Mouse (Mus musculus) ES-Bruce4 (cell line): ENCODE results near the gene Gnat1. TPM values are rescaled to one million over a fixed set of nuclear protein-coding genes. Genes with fewer than 3 reads are reported as not detected.

Experiments used
- H3K27ac ChIP-seq: 2 replicates; pipeline ENCODE4 v1.5.1; 2012; ENCODE audit warnings: low read length, inconsistent platforms; ENCODE audit not compliant: insufficient read depth
- H3K27me3 ChIP-seq: 2 replicates; pipeline ENCODE4 v1.6.1; 2012; ENCODE audit warnings: mild to moderate bottlenecking, low read length, inconsistent platforms; ENCODE audit not compliant: control insufficient read depth, poor library complexity, insufficient read depth, severe bottlenecking
- H3K36me3 ChIP-seq: 2 replicates; pipeline ENCODE4 v1.6.1; 2012; ENCODE audit warnings: inconsistent platforms, mild to moderate bottlenecking, low read length, moderate library complexity; ENCODE audit not compliant: control insufficient read depth, poor library complexity, insufficient read depth, severe bottlenecking
- H3K4me1 ChIP-seq: one replicate; pipeline ENCODE4 v1.8.1; 2011; ENCODE audit warnings: low read length; ENCODE audit not compliant: control insufficient read depth, insufficient read depth
- H3K4me3 ChIP-seq: 2 replicates; pipeline ENCODE4 v1.5.1; 2011; ENCODE audit warnings: low read depth, mild to moderate bottlenecking, low read length
- H3K9ac ChIP-seq: 2 replicates; pipeline ENCODE4 v1.6.1; 2012; ENCODE audit warnings: low read depth, mild to moderate bottlenecking, inconsistent platforms; ENCODE audit not compliant: poor library complexity, severe bottlenecking
- H3K9me3 ChIP-seq: replicated peaks from 2 replicates; pipeline ENCODE4 v1.6.1; 2012; ENCODE audit warnings: mild to moderate bottlenecking, low read length, inconsistent platforms; ENCODE audit not compliant: control insufficient read depth, poor library complexity, insufficient read depth, severe bottlenecking
- CTCF ChIP-seq: IDR thresholded peaks from one replicate; pipeline ENCODE4 v1.8.1; 2011; ENCODE audit warnings: low read depth, low read length
- EP300 ChIP-seq: IDR thresholded peaks from 2 replicates; pipeline ENCODE4 v1.6.1; 2011; ENCODE audit warnings: low read depth, low read length; ENCODE audit not compliant: insufficient read depth
- POLR2A ChIP-seq: IDR thresholded peaks from one replicate; pipeline ENCODE4 v1.8.1; 2011; ENCODE audit warnings: low read length; ENCODE audit not compliant: insufficient read depth
- polyA plus RNA-seq: library from polyadenylated mRNA; stranded (reverse); fragments of >200 nt; gene quantifications from 2 replicates; pipeline ENCODE4 v1.2.4, GENCODE M21; 2011; ENCODE audit warnings: low read depth; ENCODE audit not compliant: missing spikeins, insufficient read depth, insufficient read length

The Gnat1 gene
- polyA plus RNA-seq, 1 experiment: not detected

DNA sequence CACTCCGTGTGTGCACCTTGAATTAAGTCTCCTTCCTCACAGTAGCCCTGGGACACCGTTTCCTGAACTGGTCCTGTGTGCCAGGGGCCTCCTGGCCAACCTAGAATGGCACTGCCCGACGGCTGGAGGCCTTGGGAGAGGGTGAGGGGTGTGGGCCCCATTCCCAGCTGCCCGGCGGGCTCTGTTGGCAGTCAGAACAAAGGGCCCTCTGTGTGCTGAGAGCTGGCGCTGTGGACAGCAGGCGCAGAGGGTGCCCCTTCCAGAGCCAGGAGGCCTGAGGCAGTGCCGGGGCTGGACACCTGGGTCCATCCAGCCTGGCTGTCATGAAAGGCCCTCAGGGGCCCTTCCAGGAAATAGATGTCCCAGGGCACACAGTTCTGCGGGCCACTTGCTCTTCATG, 20.0 kb downstream of the Gnat1 start:
- H3K36me3 ChIP-seq: no peaks in the 10 kb centered on the region
- H3K9me3 ChIP-seq: no peaks in the 10 kb centered on the region
- peaks cover 2% of the 10 kb centered on the region for H3K4me1 ChIP-seq
- TF ChIP-seq POLR2A (no peak), CTCF (no peak)
- no peaks in the 10 kb centered on the region for H3K27me3 ChIP-seq
- no peak overlapping the region for H3K9ac ChIP-seq
- no peak overlapping the region for H3K4me3 ChIP-seq
- H3K27ac ChIP-seq: no peak overlapping the region

- Histone ChIP-seq H3K27ac (no peak overlapping the region), H3K4me1 (no peaks in the 10 kb centered on the region), H3K27me3 (no peaks in the 10 kb centered on the region), H3K9ac (no peak overlapping the region), H3K36me3 (no peaks in the 10 kb centered on the region), H3K9me3 (no peaks in the 10 kb centered on the region), H3K4me3 (no peak overlapping the region)
- no peak for TF ChIP-seq POLR2A
- no peak for TF ChIP-seq EP300
- no peak for TF ChIP-seq CTCF
Observed at GRCm38 (mm10) chr9:107658096-107658495, 21.4 kb downstream of the Gnat1 start.

- H3K9ac ChIP-seq: no peak overlapping the region
- no peaks in the 10 kb centered on the region for H3K9me3 ChIP-seq
- no peak overlapping the region for H3K27ac ChIP-seq
- H3K4me1 ChIP-seq: no peaks in the 10 kb centered on the region
- H3K27me3 ChIP-seq: no peaks in the 10 kb centered on the region
- H3K36me3 ChIP-seq: no peaks in the 10 kb centered on the region
- no peak overlapping the region for H3K4me3 ChIP-seq
- TF ChIP-seq EP300: no peak
- no peak for TF ChIP-seq POLR2A
- no peak for TF ChIP-seq CTCF
Observed at GRCm38 (mm10) chr9:107657144-107657543, 22.4 kb downstream of the Gnat1 start.

- Histone ChIP-seq H3K27ac (no peak overlapping the region), H3K9ac (no peak overlapping the region), H3K9me3 (no peaks in the 10 kb centered on the region), H3K36me3 (no peaks in the 10 kb centered on the region), H3K4me3 (no peak overlapping the region), H3K27me3 (no peaks in the 10 kb centered on the region), H3K4me1 (peaks cover 6% of the 10 kb centered on the region)
- TF ChIP-seq EP300: no peak
- no peak for TF ChIP-seq CTCF
- no peak for TF ChIP-seq POLR2A
Observed at GRCm38 (mm10) chr9:107654585-107654984, 24.9 kb downstream of the Gnat1 start.

GRCm38 (mm10) chr9:107653474-107653873, 26.0 kb downstream of the Gnat1 start:
- Histone ChIP-seq H3K9me3 (no peaks in the 10 kb centered on the region), H3K4me1 (peaks cover 6% of the 10 kb centered on the region), H3K27ac (no peak overlapping the region), H3K4me3 (no peak overlapping the region), H3K36me3 (no peaks in the 10 kb centered on the region), H3K27me3 (no peaks in the 10 kb centered on the region), H3K9ac (no peak overlapping the region)
- TF ChIP-seq POLR2A (no peak), EP300 (no peak), CTCF (no peak)

- Histone ChIP-seq H3K27ac (no peak overlapping the region), H3K4me1 (peaks cover 6% of the 10 kb centered on the region), H3K36me3 (no peaks in the 10 kb centered on the region), H3K9ac (no peak overlapping the region), H3K4me3 (no peak overlapping the region), H3K27me3 (no peaks in the 10 kb centered on the region), H3K9me3 (no peaks in the 10 kb centered on the region)
- TF ChIP-seq CTCF: no peak
- TF ChIP-seq EP300: no peak
- TF ChIP-seq POLR2A: no peak
Observed at GRCm38 (mm10) chr9:107650708-107651481, 28.6 kb downstream of the Gnat1 start.
